Mouse (Mus musculus) embryonic facial prominence, embryonic 15.5 days (tissue): ENCODE measurements around the gene Noxred1. TPM values are rescaled to one million over a fixed set of nuclear protein-coding genes. Genes with fewer than 3 reads are reported as not detected.

Experiments
- ATAC-seq: fragments of 200-750 bp; cut with Nextera tagmentation; 2 replicates; pipeline ENCODE4 v1.8.0; 2017; ENCODE audit warnings: low read depth, moderate TSS enrichment; ENCODE audit not compliant: insufficient number of reproducible peaks, low FRiP score, low TSS enrichment
- H3K27ac ChIP-seq: fragments of 300-500 bp; sonication (generic); replicated peaks from 2 replicates; pipeline ENCODE4 v1.5.1; 2015; ENCODE audit warnings: mild to moderate bottlenecking, inconsistent platforms
- H3K27me3 ChIP-seq: fragments of 300-500 bp; sonication (generic); 2 replicates; pipeline ENCODE4 v1.6.1; 2015; ENCODE audit warnings: inconsistent platforms
- H3K36me3 ChIP-seq: fragments of 300-500 bp; sonication (generic); 2 replicates; pipeline ENCODE4 v1.6.1; 2015; ENCODE audit warnings: mild to moderate bottlenecking, inconsistent platforms
- H3K4me1 ChIP-seq: fragments of 300-500 bp; sonication (generic); 2 replicates; pipeline ENCODE4 v1.6.1; 2015; ENCODE audit warnings: inconsistent platforms
- H3K4me2 ChIP-seq: fragments of 300-500 bp; sonication (generic); replicated peaks from 2 replicates; pipeline ENCODE4 v1.6.1; 2015; ENCODE audit warnings: mild to moderate bottlenecking, inconsistent platforms
- H3K4me3 ChIP-seq: fragments of 300-500 bp; sonication (generic); replicated peaks from 2 replicates; pipeline ENCODE4 v1.5.1; 2015; ENCODE audit warnings: mild to moderate bottlenecking, inconsistent platforms
- H3K9ac ChIP-seq: fragments of 300-500 bp; sonication (generic); 2 replicates; pipeline ENCODE4 v1.6.1; 2015; ENCODE audit warnings: inconsistent platforms
- H3K9me3 ChIP-seq: fragments of 300-500 bp; sonication (generic); replicated peaks from 2 replicates; pipeline ENCODE4 v1.6.1; 2016; ENCODE audit warnings: inconsistent platforms
- WGBS: fragments of 180-500 bp; shearing (Covaris S2); methylation state at CpG from one replicate; pipeline ENCODE4 v1.1.7; 2015; 5-methylcytosine and 5-hydroxymethylcytosine counted together
- polyA plus RNA-seq: library from polyadenylated mRNA; unstranded; fragments of >200 nt; fragmentation: Nextera tagmentation; extraction: Ambion mirVana; gene quantifications from 2 replicates; pipeline ENCODE4 v1.2.1, GENCODE M21; 2015

The Noxred1 gene
- polyA plus RNA-seq, 1 experiment from 2014 or later: 0.49 TPM

DNA sequence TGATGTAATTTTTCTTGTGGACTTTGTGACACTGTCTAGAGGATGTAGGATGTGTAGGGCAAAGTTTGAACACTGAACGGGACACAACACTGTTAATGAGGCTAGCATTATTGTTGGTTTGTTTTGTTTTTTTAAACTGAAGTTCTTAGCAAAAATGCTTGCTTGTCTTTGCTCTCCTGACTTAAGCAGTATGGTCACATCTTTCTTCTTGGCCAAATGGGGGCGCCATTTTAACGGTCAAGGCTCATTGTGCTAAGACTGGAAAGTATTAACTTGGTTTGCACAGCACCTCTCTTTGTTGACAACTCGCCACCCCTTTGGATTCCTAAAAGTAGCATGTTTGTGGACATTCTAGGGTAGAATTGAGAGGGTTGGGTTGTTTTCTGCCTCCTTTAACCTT, 29.1 kb upstream of the Noxred1 start:
- H3K4me2 ChIP-seq: peak overlapping the region; percentile 82
- peaks cover 14% of the 10 kb centered on the region for H3K4me1 ChIP-seq
- no peaks in the 10 kb centered on the region for H3K9me3 ChIP-seq
- no peaks in the 10 kb centered on the region for H3K27me3 ChIP-seq
- H3K27ac ChIP-seq: no peak overlapping the region
- H3K9ac ChIP-seq: 0 out of 2 replicates have a peak overlapping the region, but pooled peaks have one; percentile 23
- 24% methylated on average over 4 of the region's 4 CpGs for WGBS
- peak overlapping the region; percentile 80 for H3K4me3 ChIP-seq
- no peak for ATAC-seq
- peaks cover 51% of the 10 kb centered on the region for H3K36me3 ChIP-seq

DNA sequence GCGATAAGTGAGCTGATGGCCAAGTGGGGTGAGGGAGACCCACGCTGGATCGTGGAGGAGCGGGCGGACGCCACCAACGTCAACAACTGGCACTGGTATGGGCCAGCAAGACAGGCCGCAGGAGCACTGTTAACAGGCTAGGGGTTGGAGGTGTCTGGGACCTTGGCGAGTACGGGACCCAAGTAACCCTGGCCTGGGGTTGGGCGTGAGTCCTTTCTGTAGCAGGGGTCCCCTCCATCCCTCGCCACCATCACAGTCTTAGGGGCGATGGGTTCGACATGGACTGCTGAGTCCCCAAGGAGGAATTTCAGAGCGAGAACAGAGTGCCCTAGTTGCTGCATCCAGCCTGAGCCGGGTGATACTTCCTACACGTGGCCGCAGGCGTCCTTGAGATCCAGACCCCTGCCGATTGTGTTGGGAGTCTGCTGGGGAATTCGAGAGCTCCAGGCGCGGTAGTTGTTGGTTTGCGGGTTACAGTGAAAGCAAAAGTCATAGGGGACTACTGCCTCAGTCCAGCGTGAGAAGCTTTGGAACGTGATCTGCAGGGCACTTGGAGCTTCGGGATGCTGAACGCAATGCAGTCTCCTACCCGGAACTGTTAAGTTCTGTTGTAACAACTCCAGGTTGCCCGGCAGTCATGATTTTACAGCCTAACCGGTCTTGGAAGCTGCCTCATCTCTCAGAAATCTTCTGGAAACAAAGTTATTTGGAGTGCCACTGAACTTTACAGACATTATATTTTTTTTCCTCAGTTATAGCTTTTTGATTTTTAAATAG, 28.5 kb upstream of the Noxred1 start:
- H3K27ac ChIP-seq: peak overlapping the region; percentile 91
- H3K4me1 ChIP-seq: peaks cover 14% of the 10 kb centered on the region
- peak overlapping the region; percentile 80 for H3K4me3 ChIP-seq
- no peaks in the 10 kb centered on the region for H3K27me3 ChIP-seq
- H3K36me3 ChIP-seq: peaks cover 49% of the 10 kb centered on the region
- H3K9me3 ChIP-seq: no peaks in the 10 kb centered on the region
- peak overlapping the region; percentile 84 for H3K9ac ChIP-seq
- peak overlapping the region; percentile 82 for H3K4me2 ChIP-seq
- ATAC-seq: peak; percentile 63
- under 1% methylated on average over 31 of the region's 31 CpGs for WGBS

DNA sequence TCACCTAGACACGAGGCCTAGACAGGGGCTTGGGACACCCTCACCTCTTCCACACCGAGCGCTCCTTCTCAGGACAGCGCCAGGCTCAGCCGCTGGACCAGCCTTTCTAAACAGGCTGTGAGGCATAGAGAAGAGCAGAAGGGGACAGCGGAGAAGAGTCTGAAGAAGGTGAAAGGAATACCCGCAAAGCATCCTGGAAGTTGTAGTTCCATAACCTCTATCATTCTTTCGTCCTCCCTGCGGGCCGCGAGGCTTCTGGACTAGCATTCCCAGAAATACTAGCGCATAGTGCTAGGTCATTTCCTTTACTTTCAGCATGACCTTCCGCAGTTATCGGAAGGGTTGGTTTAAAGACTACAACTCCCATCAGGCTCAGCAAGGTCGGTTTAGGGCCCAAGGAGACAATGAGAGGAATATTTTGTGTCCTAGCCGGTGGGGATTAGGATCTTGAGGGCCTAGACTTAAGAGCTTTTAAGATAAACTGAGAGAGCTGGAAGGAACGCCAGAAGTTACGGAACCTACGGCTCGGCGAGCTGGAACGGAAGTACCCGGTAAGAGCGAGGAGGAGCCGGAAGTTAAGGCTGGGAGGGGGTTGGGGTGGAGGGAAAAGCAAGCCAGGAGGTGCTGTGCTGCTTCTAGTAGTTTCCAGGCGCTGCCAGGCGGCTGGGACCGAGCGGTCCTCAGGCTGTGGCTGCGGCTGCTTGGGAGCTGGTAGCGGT, 27.7 kb upstream of the Noxred1 start, which contains the start of the genes Vipas39 and Ahsa1:
Gene Vipas39 (minus strand): TSS at position 149 of the 719 bp plus-strand sequence.
Gene Ahsa1 (plus strand): TSS at position 372 of the 719 bp plus-strand sequence.
- WGBS: 0% methylated on average over 31 of the region's 31 CpGs
- peak; percentile 97 for ATAC-seq
- H3K4me2 ChIP-seq: peak within 1 kb of the TSS; percentile 82
- peaks cover 49% of the 10 kb centered on the region for H3K36me3 ChIP-seq
- H3K4me1 ChIP-seq: peaks cover 14% of the 10 kb centered on the region
- H3K9ac ChIP-seq: peak within 1 kb of the TSS; percentile 84
- peak within 1 kb of the TSS; percentile 91 for H3K27ac ChIP-seq
- H3K4me3 ChIP-seq: peak within 1 kb of the TSS; percentile 80
- H3K27me3 ChIP-seq: no peaks in the 10 kb centered on the region
- H3K9me3 ChIP-seq: no peaks in the 10 kb centered on the region

DNA sequence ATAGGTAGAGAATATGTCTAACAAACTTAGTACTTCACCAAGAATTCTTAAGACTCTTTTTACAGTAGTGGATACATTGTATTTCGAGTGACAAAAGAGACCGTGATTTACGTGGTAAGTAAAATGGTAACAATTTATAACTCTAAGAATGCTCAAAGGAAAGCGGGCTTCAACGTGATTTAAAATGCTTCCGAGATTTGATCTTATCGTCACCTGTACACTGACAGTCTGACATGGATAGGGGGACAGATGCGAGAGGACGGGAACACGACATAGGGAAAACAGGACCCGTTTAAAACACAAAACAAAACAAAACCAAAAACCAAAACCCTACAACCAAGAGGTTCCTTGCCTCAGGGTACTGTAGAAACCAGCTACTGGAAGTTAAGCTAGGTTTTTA, 26.9 kb upstream of the Noxred1 start:
- no peaks in the 10 kb centered on the region for H3K9me3 ChIP-seq
- H3K36me3 ChIP-seq: peaks cover 49% of the 10 kb centered on the region
- H3K9ac ChIP-seq: peak overlapping the region; percentile 84
- ATAC-seq: no peak
- peaks cover 14% of the 10 kb centered on the region for H3K4me1 ChIP-seq
- 17% methylated on average over 11 of the region's 11 CpGs for WGBS
- peak overlapping the region; percentile 80 for H3K4me3 ChIP-seq
- peak overlapping the region; percentile 91 for H3K27ac ChIP-seq
- no peaks in the 10 kb centered on the region for H3K27me3 ChIP-seq
- H3K4me2 ChIP-seq: peak overlapping the region; percentile 82

DNA sequence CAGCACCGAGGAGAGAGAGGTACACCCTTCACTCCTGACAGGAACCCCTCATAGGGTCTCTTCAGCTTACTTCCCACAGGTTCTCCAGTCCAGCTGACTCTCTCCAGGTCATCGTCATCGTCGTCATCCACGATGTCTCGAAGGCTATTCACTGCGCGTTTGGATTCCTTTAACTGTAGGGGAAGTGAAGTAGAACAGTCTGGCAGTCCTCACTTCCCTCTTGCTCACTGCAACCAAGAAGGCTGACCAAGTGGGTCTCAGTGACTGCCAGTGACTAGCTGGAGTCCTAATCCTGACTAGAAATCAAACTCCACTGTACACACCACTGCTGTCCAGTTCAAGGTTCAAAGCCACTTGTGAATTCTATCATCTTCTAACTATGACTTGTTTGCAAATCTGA, 22.0 kb upstream of the Noxred1 start:
- Histone ChIP-seq H3K27ac (no peak overlapping the region), H3K4me3 (no peak overlapping the region), H3K9me3 (no peaks in the 10 kb centered on the region), H3K4me2 (no peak overlapping the region), H3K4me1 (peaks cover 5% of the 10 kb centered on the region; the same call in 1 of the 2 replicates), H3K27me3 (no peaks in the 10 kb centered on the region), H3K36me3 (peaks cover 65% of the 10 kb centered on the region), H3K9ac (no peak overlapping the region)
- 95% methylated on average over 8 of the region's 8 CpGs for WGBS
- no peak for ATAC-seq

DNA sequence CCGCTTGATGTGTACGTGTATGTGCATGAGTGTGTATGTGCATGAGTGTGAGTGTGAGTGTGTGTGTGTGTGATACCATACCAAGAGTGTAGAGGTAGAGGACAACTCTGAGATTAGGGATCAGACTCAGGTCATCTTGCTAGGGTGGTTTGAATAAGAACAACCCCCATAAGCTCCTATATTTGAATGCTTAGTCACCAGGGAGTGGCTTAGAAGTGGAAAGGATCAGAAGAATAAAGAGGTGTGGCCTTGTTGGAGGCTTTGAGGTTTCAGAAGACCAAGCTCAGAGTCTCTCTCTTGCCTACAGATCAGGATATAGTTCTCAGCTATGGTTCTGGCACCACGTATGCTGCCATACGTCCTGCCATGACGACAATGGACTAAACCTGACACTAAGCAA, 18.1 kb upstream of the Noxred1 start:
- Histone ChIP-seq H3K9ac (no peak overlapping the region), H3K36me3 (peaks cover 80% of the 10 kb centered on the region), H3K4me2 (no peak overlapping the region), H3K4me3 (no peak overlapping the region), H3K27me3 (no peaks in the 10 kb centered on the region), H3K27ac (no peak overlapping the region), H3K4me1 (no peaks in the 10 kb centered on the region), H3K9me3 (no peaks in the 10 kb centered on the region)
- no peak for ATAC-seq
- 91% methylated on average over 5 of the region's 5 CpGs for WGBS

DNA sequence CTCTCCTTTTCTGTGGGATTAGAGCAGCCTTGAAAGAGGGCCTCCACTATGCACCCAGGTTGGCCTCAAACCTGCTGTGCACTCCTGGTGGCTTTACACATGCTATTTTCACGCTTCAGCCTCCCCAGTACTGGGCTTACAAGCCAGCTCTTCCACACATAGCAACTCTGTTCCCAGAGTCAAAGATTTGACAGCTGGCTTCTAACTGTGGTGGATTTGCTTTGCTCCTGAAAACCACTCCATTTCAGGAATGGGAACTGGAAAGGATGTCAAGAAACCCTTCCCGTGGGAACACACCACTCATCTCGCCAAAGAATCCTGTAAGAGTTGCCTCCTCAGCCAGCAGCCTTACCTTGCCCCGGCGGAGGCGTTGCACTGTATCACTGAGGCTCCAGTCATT, 15.3 kb upstream of the Noxred1 start:
- no peak overlapping the region for H3K4me2 ChIP-seq
- no peak overlapping the region for H3K27ac ChIP-seq
- H3K27me3 ChIP-seq: no peaks in the 10 kb centered on the region
- 92% methylated on average over 6 of the region's 6 CpGs for WGBS
- no peak for ATAC-seq
- no peaks in the 10 kb centered on the region for H3K4me1 ChIP-seq
- no peak overlapping the region for H3K4me3 ChIP-seq
- H3K9ac ChIP-seq: no peak overlapping the region
- H3K36me3 ChIP-seq: peaks cover 89% of the 10 kb centered on the region
- no peaks in the 10 kb centered on the region for H3K9me3 ChIP-seq

DNA sequence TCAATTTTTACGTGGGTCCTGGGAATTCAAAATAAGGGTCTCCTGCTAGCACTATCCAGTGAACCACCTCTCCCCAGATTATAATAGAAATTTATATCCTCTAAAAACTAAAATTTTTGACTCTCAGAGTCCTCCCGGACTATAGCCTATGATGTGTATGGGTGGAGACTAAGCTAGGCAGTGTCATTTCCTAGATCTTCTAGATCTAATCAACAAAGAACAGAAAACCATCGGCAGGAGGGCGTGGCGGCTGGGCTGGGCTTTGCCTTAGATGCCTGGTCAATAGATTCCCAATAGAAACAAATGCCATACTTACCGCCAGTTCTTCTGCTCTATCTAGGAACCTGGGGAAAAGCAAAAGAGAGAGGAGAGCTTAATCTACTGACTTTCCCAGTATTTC, 11.6 kb upstream of the Noxred1 start:
- H3K9ac ChIP-seq: no peak overlapping the region
- H3K4me2 ChIP-seq: no peak overlapping the region
- no peaks in the 10 kb centered on the region for H3K27me3 ChIP-seq
- H3K27ac ChIP-seq: no peak overlapping the region
- no peaks in the 10 kb centered on the region for H3K9me3 ChIP-seq
- peaks cover 84% of the 10 kb centered on the region for H3K36me3 ChIP-seq
- WGBS: 88% methylated on average over 6 of the region's 6 CpGs
- no peaks in the 10 kb centered on the region for H3K4me1 ChIP-seq
- no peak for ATAC-seq
- H3K4me3 ChIP-seq: no peak overlapping the region

DNA sequence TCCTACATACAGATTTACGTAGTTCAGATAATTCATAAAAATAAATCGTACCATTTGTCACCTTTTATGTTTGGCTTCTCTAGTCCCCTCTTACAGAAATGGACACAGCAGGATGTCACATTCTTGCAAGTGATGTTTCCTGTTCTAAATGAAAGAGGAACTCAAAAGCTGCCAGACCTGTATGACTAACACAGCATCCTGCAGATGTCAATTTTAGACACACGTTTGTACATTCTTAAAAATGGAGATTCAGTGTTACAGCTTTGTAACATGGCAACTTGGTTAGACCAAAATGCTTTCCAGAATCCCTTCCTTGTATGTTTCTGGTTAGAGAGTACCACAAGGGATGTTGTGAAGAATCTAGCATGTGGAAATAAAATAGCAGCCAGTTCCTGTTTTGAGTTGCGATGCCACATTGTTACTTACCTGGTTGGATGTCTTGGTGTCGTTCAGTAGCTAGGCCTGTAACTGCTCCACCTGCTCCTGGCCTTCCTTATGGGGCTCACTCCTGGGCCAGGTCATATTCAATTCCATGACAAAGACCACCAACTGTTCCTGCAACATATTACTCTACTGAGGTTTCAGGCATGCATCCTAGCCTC, 1.5 kb downstream of the Noxred1 start:
- H3K36me3 ChIP-seq: peaks cover 36% of the 10 kb centered on the region
- WGBS: 78% methylated on average over 5 of the region's 5 CpGs
- no peak overlapping the region for H3K9ac ChIP-seq
- no peaks in the 10 kb centered on the region for H3K9me3 ChIP-seq
- no peak overlapping the region for H3K4me2 ChIP-seq
- no peak overlapping the region for H3K4me3 ChIP-seq
- no peak for ATAC-seq
- H3K27ac ChIP-seq: no peak overlapping the region
- H3K27me3 ChIP-seq: no peaks in the 10 kb centered on the region
- H3K4me1 ChIP-seq: no peaks in the 10 kb centered on the region

DNA sequence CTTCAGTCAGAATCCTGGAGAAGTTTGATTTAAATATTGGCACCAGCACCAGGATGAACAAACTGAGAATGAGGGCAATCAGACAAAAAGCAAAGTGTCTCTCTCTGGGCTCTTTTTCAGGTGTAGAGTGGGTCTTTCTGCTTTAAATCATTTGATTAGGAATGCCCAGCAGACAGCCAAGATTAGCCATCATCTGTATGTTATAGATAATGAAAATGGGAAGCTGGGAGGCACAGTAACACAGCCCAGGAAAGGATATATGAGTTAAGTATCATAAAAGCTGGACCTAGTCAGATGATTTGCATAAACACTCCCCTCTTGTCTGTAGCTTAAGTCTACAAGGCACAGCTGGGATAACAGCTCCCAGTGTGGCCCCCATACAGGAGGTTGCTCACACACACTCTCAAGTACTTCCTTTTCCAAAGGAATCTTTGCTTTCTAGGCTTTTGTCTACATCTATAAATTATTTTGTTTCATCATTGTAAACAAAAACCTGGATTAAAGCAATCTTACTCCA, 8.1 kb downstream of the Noxred1 start:
- no peaks in the 10 kb centered on the region for H3K36me3 ChIP-seq
- no peak for ATAC-seq
- no peaks in the 10 kb centered on the region for H3K27me3 ChIP-seq
- no peaks in the 10 kb centered on the region for H3K9me3 ChIP-seq
- no peak overlapping the region for H3K4me2 ChIP-seq
- H3K4me1 ChIP-seq: no peaks in the 10 kb centered on the region
- H3K27ac ChIP-seq: no peak overlapping the region
- no peak overlapping the region for H3K4me3 ChIP-seq
- no peak overlapping the region for H3K9ac ChIP-seq

DNA sequence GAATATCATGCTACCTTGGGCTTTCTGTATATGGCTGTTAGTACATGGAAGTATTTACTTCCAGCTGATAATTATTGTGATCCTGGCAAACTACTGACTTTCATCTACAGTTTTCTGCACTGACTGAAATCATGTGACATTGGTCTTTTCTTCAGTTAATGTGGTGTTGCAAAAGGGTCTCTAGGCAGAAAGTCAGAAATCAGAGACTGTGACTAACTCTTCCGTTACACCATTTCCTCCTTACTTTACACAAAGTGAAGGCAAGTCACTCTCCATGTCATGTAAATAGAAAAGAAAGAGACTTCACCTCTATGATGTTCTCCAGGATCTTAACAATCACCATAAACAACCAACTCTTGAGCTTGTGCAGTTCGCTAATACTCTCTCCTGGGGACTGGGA, 8.9 kb downstream of the Noxred1 start:
- WGBS: 85% methylated on average over 2 of the region's 2 CpGs
- H3K4me3 ChIP-seq: no peak overlapping the region
- no peak overlapping the region for H3K27ac ChIP-seq
- H3K27me3 ChIP-seq: no peaks in the 10 kb centered on the region
- no peaks in the 10 kb centered on the region for H3K9me3 ChIP-seq
- H3K4me1 ChIP-seq: no peaks in the 10 kb centered on the region
- no peak overlapping the region for H3K4me2 ChIP-seq
- no peak overlapping the region for H3K9ac ChIP-seq
- no peaks in the 10 kb centered on the region for H3K36me3 ChIP-seq
- ATAC-seq: no peak
